Mouse (Mus musculus): ENCODE data around the gene Phldb1. TPM values are rescaled to one million over a fixed set of nuclear protein-coding genes. Genes with fewer than 3 reads are reported as not detected.
A peak's percentile ranks its signal among the peaks of the same experiment; 100 is the strongest.

Gene Phldb1
- polyA plus RNA-seq, 1 experiment from 2014 or later, result 2.2 TPM

DNA sequence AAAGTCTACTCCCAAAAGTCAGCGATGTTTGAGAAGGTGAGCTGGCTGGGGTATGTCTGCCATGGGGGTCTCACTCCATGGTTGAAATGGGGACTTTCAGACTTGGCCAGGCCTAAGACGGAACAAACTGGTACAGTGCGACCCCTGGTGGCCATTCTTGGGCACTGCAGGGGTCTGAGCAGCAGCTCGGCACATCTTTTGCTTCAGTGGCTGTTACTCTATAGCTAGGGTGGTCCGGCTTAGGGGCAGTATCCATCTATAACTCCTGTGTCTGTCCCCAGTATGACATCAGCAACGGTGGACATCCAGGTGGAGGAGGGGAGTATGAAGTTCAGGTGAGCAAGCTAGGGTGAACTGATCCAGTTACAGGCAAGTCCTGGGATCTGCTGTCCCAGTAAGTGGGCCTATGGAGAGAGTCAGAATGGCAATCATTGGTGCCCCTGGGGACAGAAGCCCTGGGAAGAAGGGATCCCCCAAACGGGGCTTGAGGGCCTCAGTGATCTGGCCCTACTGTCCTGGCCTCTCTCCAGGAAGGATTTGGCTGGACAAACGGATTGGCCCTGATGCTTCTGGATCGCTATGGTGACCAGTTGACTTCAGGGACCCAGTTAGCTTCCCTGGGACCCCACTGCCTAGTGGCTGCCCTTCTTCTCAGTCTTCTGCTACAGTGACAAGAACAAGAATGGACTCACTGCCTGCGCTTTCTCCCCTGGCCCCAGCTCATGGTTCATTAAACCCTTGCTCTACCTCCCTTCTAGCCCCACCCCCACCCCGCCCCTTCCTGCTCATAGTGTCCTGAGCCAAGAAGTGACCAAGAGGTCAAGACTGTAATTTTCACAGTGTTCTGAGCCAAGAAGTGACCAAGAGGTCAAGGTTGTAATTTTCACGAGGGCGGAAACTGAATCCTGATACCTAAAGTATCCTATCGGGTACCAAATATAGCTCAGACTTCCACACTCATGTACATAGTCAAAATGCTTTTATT lies 49.4 kb downstream of the Phldb1 start:
- no peak overlapping the region for H3K9ac ChIP-seq (ENCODE audit: low read depth, low read length)
- H3K27me3 ChIP-seq (ENCODE audit: control insufficient read depth, insufficient read depth, low read depth, low read length), result no peaks in the 10 kb centered on the region
- H3K9me3 ChIP-seq (replicated peaks; ENCODE audit: control insufficient read depth, low read length), result no peaks in the 10 kb centered on the region
- no peak overlapping the region for H3K27ac ChIP-seq (ENCODE audit: low read length)
- H3K4me2 ChIP-seq (ENCODE audit: low read depth, low read length), result no peak overlapping the region
- ATAC-seq (ENCODE audit: low read depth), result peak; percentile 23; the same call in 1 of the 2 replicates
- no peaks in the 10 kb centered on the region for H3K36me3 ChIP-seq (ENCODE audit: control insufficient read depth, insufficient read depth)
- 42% methylated on average over 14 of the region's 14 CpGs for WGBS (ENCODE audit: insufficient replicate concordance)
- no peak overlapping the region for H3K4me3 ChIP-seq (ENCODE audit: low read depth, low read length)
- no peaks in the 10 kb centered on the region; the same call in 1 of the 2 replicates for H3K4me1 ChIP-seq (ENCODE audit: control insufficient read depth, low read depth, low read length)

DNA sequence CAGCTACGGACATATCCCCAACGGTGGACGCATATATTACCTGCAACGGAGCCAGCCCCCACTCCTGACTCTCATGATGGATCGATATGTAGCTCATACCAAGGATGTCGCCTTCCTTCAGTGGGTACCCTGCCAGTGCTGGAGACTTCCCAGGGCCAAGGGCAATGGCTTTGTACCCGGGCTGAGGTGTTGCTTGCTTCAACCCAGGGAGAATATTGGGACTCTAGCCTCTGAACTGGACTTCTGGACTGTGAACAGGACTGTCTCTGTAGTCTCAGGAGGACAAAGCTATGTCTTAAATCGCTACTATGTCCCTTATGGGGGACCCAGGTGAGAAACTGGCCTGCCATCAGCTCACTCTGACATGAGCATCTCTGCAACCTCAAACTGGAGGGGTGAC lies 52.0 kb downstream of the Phldb1 start:
- Histone ChIP-seq H3K36me3 (ENCODE audit: control insufficient read depth, insufficient read depth) (no peaks in the 10 kb centered on the region), H3K27ac (ENCODE audit: low read length) (no peak overlapping the region), H3K9ac (ENCODE audit: low read depth, low read length) (no peak overlapping the region), H3K4me2 (ENCODE audit: low read depth, low read length) (no peak overlapping the region), H3K9me3 (replicated peaks; ENCODE audit: control insufficient read depth, low read length) (no peaks in the 10 kb centered on the region), H3K27me3 (ENCODE audit: control insufficient read depth, insufficient read depth, low read depth, low read length) (no peaks in the 10 kb centered on the region), H3K4me1 (ENCODE audit: control insufficient read depth, low read depth, low read length) (no peaks in the 10 kb centered on the region), H3K4me3 (ENCODE audit: low read depth, low read length) (no peak overlapping the region)
- no peak for ATAC-seq (ENCODE audit: low read depth)
- WGBS (ENCODE audit: insufficient replicate concordance), result 62% methylated on average over 8 of the region's 8 CpGs

DNA sequence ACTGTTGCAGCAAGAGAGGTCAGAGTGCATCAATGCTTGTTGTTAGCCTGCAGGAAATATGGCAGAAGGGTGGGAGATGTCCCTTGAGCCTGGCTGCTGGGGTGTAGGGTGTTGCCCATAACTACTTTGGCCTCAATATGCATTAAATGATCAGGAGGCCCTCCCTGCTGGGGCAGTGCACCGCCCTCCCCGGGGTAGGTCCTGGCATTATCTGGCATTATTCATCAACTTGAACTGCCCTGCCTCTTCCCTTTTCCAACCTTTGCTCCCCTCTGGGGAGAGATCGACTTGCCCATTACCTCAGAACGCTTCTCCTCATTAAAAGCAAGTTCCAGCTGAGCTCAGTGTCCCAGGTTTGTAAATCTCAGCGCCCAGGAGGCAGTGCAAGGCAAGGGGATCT lies 55.4 kb downstream of the Phldb1 start:
- 49% methylated on average over 5 of the region's 5 CpGs for WGBS (ENCODE audit: insufficient replicate concordance)
- Histone ChIP-seq H3K4me1 (ENCODE audit: control insufficient read depth, low read depth, low read length) (no peaks in the 10 kb centered on the region), H3K27ac (ENCODE audit: low read length) (no peak overlapping the region), H3K4me3 (ENCODE audit: low read depth, low read length) (no peak overlapping the region), H3K4me2 (ENCODE audit: low read depth, low read length) (no peak overlapping the region), H3K9me3 (replicated peaks; ENCODE audit: control insufficient read depth, low read length) (no peaks in the 10 kb centered on the region), H3K36me3 (ENCODE audit: control insufficient read depth, insufficient read depth) (no peaks in the 10 kb centered on the region), H3K27me3 (ENCODE audit: control insufficient read depth, insufficient read depth, low read depth, low read length) (no peaks in the 10 kb centered on the region), H3K9ac (ENCODE audit: low read depth, low read length) (no peak overlapping the region)
- ATAC-seq (ENCODE audit: low read depth), result no peak

DNA sequence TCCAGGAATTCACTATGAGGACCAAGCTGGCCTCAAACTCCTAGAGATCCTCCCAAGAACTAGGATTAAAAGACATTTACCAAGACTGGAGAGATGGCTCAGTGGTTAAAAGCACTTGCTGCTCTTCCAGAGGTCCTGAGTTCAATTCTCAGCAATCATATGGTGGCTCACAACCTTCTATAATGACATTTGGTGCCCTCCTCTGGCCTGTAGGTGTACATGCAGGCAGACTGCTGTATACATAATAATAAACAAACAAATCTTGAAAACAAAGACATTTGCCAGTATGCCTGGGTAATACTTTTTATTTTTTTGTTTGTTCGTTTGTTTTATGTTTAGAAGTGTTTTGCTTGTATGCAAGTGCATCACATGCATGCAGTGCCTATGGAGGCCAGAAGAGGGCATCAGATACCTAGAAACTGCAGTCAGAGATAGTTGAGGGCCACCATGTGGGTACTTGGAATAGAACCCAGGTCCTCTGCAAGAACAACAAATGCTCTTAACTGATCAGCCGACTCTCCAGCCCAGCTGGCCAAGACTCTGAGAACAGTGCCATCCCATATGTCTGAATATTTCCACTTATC lies 56.6 kb downstream of the Phldb1 start:
- Histone ChIP-seq H3K4me1 (ENCODE audit: control insufficient read depth, low read depth, low read length) (no peaks in the 10 kb centered on the region), H3K9ac (ENCODE audit: low read depth, low read length) (no peak overlapping the region), H3K4me3 (ENCODE audit: low read depth, low read length) (no peak overlapping the region), H3K36me3 (ENCODE audit: control insufficient read depth, insufficient read depth) (no peaks in the 10 kb centered on the region), H3K9me3 (replicated peaks; ENCODE audit: control insufficient read depth, low read length) (no peaks in the 10 kb centered on the region), H3K27ac (ENCODE audit: low read length) (no peak overlapping the region), H3K27me3 (ENCODE audit: control insufficient read depth, insufficient read depth, low read depth, low read length) (no peaks in the 10 kb centered on the region), H3K4me2 (ENCODE audit: low read depth, low read length) (no peak overlapping the region)
- ATAC-seq (ENCODE audit: low read depth), result no peak
- WGBS (ENCODE audit: insufficient replicate concordance), result 68% methylated on average over 2 of the region's 2 CpGs

DNA sequence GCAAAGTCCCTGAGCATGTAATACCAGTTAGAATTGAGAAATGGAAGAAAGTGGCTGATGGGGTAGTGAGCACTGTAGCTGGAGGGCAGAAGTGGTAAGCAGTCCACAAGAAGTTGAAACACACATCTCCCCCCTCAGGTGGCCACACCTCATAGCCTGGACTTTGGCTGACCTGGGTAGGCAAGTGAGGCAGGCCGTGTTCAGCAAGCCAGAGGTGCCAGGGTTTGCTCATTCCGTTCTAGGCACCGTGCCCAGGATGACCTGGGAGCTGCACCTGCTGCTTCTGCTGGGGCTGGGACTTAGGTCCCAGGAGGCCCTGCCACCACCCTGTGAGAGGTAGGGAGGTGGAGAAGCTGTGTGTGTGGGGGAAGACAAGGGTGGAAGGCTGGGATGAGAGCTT lies 62.0 kb downstream of the Phldb1 start, which contains the start of gene Treh:
Treh (plus strand) TSS at position 229 of the 400 bp plus-strand sequence.
- WGBS (ENCODE audit: insufficient replicate concordance), result 76% methylated on average over 3 of the region's 3 CpGs

DNA sequence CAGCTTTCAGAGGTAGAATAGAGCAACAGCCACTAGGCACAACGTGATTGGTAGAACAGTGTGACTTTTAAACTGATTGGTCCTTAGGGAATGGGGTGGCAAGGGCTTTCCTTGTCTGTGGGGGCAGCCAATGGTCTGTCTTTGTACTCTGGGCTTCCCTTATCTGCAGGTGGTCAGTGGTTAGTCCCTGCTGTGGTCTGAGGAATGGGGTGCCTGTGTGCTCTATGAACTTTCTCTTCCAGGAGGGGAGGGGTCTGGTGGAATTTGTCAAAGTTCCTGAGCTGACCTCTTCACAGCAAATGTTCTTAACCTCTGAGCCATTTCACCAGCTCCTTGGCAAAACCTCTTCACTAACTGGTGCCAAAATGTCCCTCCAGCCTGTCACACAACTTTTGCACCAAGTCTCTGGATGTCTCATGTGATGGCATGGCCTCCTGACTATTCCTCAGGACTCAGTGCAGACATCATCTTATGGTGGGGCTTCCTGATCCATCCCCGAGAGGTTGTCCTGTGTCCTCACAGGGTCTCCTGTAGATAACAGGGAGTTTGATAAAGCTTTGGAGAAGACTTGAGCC lies 62.6 kb downstream of the Phldb1 start:
- no peak overlapping the region for H3K9ac ChIP-seq (ENCODE audit: low read depth, low read length)
- H3K36me3 ChIP-seq (ENCODE audit: control insufficient read depth, insufficient read depth), result no peaks in the 10 kb centered on the region
- no peaks in the 10 kb centered on the region for H3K9me3 ChIP-seq (replicated peaks; ENCODE audit: control insufficient read depth, low read length)
- ATAC-seq (ENCODE audit: low read depth), result no peak
- H3K4me3 ChIP-seq (ENCODE audit: low read depth, low read length), result no peak overlapping the region
- no peaks in the 10 kb centered on the region for H3K4me1 ChIP-seq (ENCODE audit: control insufficient read depth, low read depth, low read length)
- no peak overlapping the region for H3K4me2 ChIP-seq (ENCODE audit: low read depth, low read length)
- no peak overlapping the region for H3K27ac ChIP-seq (ENCODE audit: low read length)
- no peaks in the 10 kb centered on the region for H3K27me3 ChIP-seq (ENCODE audit: control insufficient read depth, insufficient read depth, low read depth, low read length)
- WGBS (ENCODE audit: insufficient replicate concordance), result 32% methylated on average over 2 of the region's 2 CpGs

More for the DNA sequence above, 62.0 kb downstream of the Phldb1 start, which contains the start of gene Treh:
- H3K4me1 ChIP-seq (ENCODE audit: control insufficient read depth, low read depth, low read length), result no peaks in the 10 kb centered on the region
- no peak within 1 kb of the TSS for H3K4me3 ChIP-seq (ENCODE audit: low read depth, low read length)
- ATAC-seq (ENCODE audit: low read depth), result no peak
- no peak within 1 kb of the TSS for H3K9ac ChIP-seq (ENCODE audit: low read depth, low read length)
- H3K27me3 ChIP-seq (ENCODE audit: control insufficient read depth, insufficient read depth, low read depth, low read length), result no peaks in the 10 kb centered on the region
- H3K36me3 ChIP-seq (ENCODE audit: control insufficient read depth, insufficient read depth), result no peaks in the 10 kb centered on the region
- no peak within 1 kb of the TSS for H3K4me2 ChIP-seq (ENCODE audit: low read depth, low read length)
- no peak within 1 kb of the TSS for H3K27ac ChIP-seq (ENCODE audit: low read length)
- no peaks in the 10 kb centered on the region for H3K9me3 ChIP-seq (replicated peaks; ENCODE audit: control insufficient read depth, low read length)

DNA sequence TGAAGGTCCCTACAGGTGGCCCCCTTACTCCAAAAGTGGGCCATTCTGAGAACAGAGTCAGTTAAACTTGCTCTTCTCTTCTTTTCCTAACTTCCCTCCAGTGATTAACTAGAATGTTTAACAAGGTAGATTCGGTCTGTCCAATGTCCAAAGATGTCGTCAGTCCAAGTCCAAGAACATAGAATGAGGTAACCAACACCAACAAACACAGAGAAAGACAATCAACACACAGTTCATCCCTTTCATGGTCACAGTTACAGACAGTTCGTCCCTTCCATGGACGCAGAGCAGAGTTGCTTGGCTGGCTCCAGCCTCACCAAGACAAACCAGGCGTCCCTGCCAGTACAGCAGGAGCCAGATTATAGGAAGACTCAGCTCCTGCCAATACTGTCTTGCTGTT lies 63.6 kb downstream of the Phldb1 start:
- Histone ChIP-seq H3K27me3 (ENCODE audit: control insufficient read depth, insufficient read depth, low read depth, low read length) (no peaks in the 10 kb centered on the region), H3K27ac (ENCODE audit: low read length) (no peak overlapping the region), H3K4me1 (ENCODE audit: control insufficient read depth, low read depth, low read length) (no peaks in the 10 kb centered on the region), H3K9ac (ENCODE audit: low read depth, low read length) (no peak overlapping the region), H3K36me3 (ENCODE audit: control insufficient read depth, insufficient read depth) (no peaks in the 10 kb centered on the region), H3K4me2 (ENCODE audit: low read depth, low read length) (no peak overlapping the region), H3K4me3 (ENCODE audit: low read depth, low read length) (no peak overlapping the region), H3K9me3 (replicated peaks; ENCODE audit: control insufficient read depth, low read length) (no peaks in the 10 kb centered on the region)
- WGBS (ENCODE audit: insufficient replicate concordance), result 54% methylated on average over 5 of the region's 5 CpGs
- no peak for ATAC-seq (ENCODE audit: low read depth)

DNA sequence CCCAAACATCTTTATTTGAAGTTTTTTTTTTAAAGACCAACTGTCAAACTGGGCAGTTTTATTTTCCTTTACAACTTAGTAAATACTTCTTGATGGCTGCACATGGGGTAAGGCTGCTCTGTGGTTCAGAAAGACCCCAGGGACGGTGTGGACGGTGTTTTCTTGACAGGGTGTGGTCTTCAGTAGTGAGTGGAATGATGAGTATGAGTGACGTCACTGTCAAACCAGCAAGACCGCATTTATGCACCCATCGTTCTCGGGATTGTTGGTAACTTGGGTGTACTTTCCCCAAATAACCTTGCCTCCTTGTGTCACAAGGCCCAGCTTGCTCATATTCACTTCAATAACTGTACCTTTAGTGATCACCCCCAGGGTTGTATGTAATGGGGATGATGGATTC lies 71.3 kb downstream of the Phldb1 start:
- no peaks in the 10 kb centered on the region for H3K36me3 ChIP-seq (ENCODE audit: control insufficient read depth, insufficient read depth)
- H3K4me3 ChIP-seq (ENCODE audit: low read depth, low read length), result no peak overlapping the region
- no peaks in the 10 kb centered on the region for H3K9me3 ChIP-seq (replicated peaks; ENCODE audit: control insufficient read depth, low read length)
- no peak overlapping the region for H3K4me2 ChIP-seq (ENCODE audit: low read depth, low read length)
- WGBS (ENCODE audit: insufficient replicate concordance), result 65% methylated on average over 6 of the region's 6 CpGs
- no peak overlapping the region for H3K9ac ChIP-seq (ENCODE audit: low read depth, low read length)
- no peak for ATAC-seq (ENCODE audit: low read depth)
- no peaks in the 10 kb centered on the region for H3K4me1 ChIP-seq (ENCODE audit: control insufficient read depth, low read depth, low read length)
- no peaks in the 10 kb centered on the region for H3K27me3 ChIP-seq (ENCODE audit: control insufficient read depth, insufficient read depth, low read depth, low read length)
- no peak overlapping the region for H3K27ac ChIP-seq (ENCODE audit: low read length)

Measured in liver, embryonic 16.5 days (tissue).